Mouse (Mus musculus): Measurements from ENCODE around the gene Tdrd7.

GRCm38 (mm10) chr4:45964771-45965439 lies at the start of gene Tdrd7:
- TF ChIP-seq CTCF (IDR thresholded peaks at IDR 0.05) (no peak), POLR2A (IDR thresholded peaks at IDR 0.05; ENCODE audit: insufficient read depth, low read depth, low read length) (no peak), EP300 (IDR thresholded peaks at IDR 0.05; ENCODE audit: insufficient read depth, low read depth, low read length) (no peak)

Measured in heart, adult 2 months (tissue).